Mouse (Mus musculus): ENCODE results near the gene Dhrs7c. TPM values are rescaled to one million over a fixed set of nuclear protein-coding genes. Genes with fewer than 3 reads are reported as not detected.

Dhrs7c gene
- polyA plus RNA-seq, 1 experiment from 2014 or later, result not detected

DNA sequence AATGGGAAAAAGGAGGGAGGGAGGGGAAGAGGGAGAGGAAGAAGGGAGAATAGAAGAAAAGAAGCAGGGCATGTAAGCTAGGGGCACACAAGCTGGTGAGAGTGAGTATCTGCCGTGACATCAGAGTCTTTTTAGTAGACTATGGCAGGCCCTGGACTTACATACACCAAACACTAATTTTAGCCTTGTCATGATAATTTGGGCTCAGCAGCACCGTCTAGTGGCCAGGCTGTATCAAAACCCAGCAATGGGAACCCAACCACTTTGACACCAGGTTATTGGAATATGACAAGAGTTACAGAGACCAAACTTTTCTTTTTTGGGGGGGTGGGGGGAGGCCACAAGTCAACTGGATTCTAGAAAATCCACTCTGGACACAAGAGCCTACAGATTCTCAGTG is 57.0 kb downstream of the Dhrs7c start:
- Histone ChIP-seq H3K27ac (no peak overlapping the region), H3K4me2 (no peak overlapping the region), H3K9ac (no peak overlapping the region), H3K36me3 (replicated peaks) (no peaks in the 10 kb centered on the region), H3K4me1 (no peaks in the 10 kb centered on the region), H3K4me3 (no peak overlapping the region), H3K9me3 (no peaks in the 10 kb centered on the region), H3K27me3 (replicated peaks) (no peaks in the 10 kb centered on the region)
- ATAC-seq (replicated peaks), result no peak
- 42% methylated on average over 2 of the region's 2 CpGs for WGBS

DNA sequence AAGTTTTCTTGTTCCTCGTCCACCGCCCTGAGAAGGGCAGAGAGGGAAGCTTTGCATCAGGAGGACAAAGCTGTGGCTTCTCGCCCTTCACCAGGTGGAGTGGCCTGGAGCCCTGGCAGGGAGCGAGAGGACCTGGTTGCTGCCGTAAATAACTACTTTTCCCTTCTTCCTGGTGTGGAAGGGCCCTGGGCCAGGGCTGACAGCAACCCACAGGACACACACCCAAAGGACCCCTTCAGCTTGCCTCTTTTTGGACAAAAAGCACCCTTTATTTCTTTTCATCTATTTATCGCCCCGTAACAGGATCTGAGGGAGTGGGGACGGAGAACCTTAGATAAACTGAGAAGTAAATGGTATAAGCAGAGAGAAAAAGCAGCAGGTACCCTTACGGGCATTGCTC is 60.5 kb downstream of the Dhrs7c start:
- Histone ChIP-seq H3K4me3 (no peak overlapping the region), H3K36me3 (replicated peaks) (no peaks in the 10 kb centered on the region), H3K27ac (no peak overlapping the region), H3K9ac (no peak overlapping the region), H3K9me3 (no peaks in the 10 kb centered on the region), H3K4me2 (no peak overlapping the region), H3K4me1 (0 out of 2 replicates have a peak, but pooled peaks cover 3% of the 10 kb centered on the region), H3K27me3 (replicated peaks) (no peaks in the 10 kb centered on the region)
- 88% methylated on average over 9 of the region's 9 CpGs for WGBS
- no peak for ATAC-seq (replicated peaks)

- Histone ChIP-seq H3K4me2 (no peak overlapping the region), H3K36me3 (replicated peaks) (no peaks in the 10 kb centered on the region), H3K9me3 (no peaks in the 10 kb centered on the region), H3K27ac (no peak overlapping the region), H3K4me3 (no peak overlapping the region), H3K4me1 (0 out of 2 replicates have a peak, but pooled peaks cover 3% of the 10 kb centered on the region), H3K9ac (no peak overlapping the region), H3K27me3 (replicated peaks) (no peaks in the 10 kb centered on the region)
- 51% methylated on average over 7 of the region's 7 CpGs for WGBS
- ATAC-seq (replicated peaks), result no peak
Measured at GRCm38 (mm10) chr11:67860743-67861398, 62.9 kb downstream of the Dhrs7c start.

- H3K9ac ChIP-seq, result no peak overlapping the region
- 12% methylated on average over 7 of the region's 7 CpGs for WGBS
- H3K36me3 ChIP-seq (replicated peaks), result no peaks in the 10 kb centered on the region
- no peak overlapping the region for H3K4me2 ChIP-seq
- no peak overlapping the region for H3K27ac ChIP-seq
- no peaks in the 10 kb centered on the region for H3K27me3 ChIP-seq (replicated peaks)
- no peak overlapping the region for H3K4me3 ChIP-seq
- H3K9me3 ChIP-seq, result no peaks in the 10 kb centered on the region
- H3K4me1 ChIP-seq, result 0 out of 2 replicates have a peak, but pooled peaks cover 3% of the 10 kb centered on the region
- no peak for ATAC-seq (replicated peaks)
Measured at GRCm38 (mm10) chr11:67861399-67861838, 63.4 kb downstream of the Dhrs7c start.

DNA sequence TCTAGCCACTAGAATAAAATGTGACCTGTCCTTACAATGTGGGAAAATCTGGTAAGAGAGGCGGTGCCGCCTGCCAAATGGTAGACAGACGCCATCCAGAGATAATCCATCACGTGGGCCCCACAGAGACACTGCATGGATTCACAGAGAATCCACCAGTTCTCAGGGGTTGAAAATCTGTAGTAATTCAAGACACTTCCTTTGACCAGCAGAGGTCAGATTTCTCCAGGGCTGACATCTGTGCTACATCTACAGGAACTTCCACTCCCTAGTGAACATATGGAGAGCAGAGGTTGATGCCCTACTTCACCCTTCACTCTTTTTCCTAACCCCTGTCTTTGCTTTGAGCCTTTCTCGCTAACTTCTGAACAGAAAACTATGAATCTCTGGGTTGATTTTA is 67.1 kb downstream of the Dhrs7c start:
- Histone ChIP-seq H3K9ac (no peak overlapping the region), H3K36me3 (replicated peaks) (no peaks in the 10 kb centered on the region), H3K27me3 (replicated peaks) (no peaks in the 10 kb centered on the region), H3K9me3 (no peaks in the 10 kb centered on the region), H3K4me1 (0 out of 2 replicates have a peak, but pooled peaks cover 3% of the 10 kb centered on the region), H3K4me2 (no peak overlapping the region), H3K27ac (no peak overlapping the region), H3K4me3 (no peak overlapping the region)
- no peak for ATAC-seq (replicated peaks)
- WGBS, result 74% methylated on average over 5 of the region's 5 CpGs

Other genes starting within 250 kb of the Dhrs7c start
- not detected in 2 replicates for gene Rcvrn, start 102.9 kb upstream of the Dhrs7c start, polyA plus RNA-seq (2015; fragmentation: Nextera tagmentation; extraction: Ambion mirVana)
- gene Glp2r, start 27.0 kb upstream of the Dhrs7c start, polyA plus RNA-seq (2015; fragmentation: Nextera tagmentation; extraction: Ambion mirVana), result 0.04 TPM in 2 replicates
- not detected in 2 replicates for gene Gsg1l2, start 23.6 kb upstream of the Dhrs7c start, polyA plus RNA-seq (2015; fragmentation: Nextera tagmentation; extraction: Ambion mirVana)
- gene Usp43, start 124.0 kb downstream of the Dhrs7c start, polyA plus RNA-seq (2015; fragmentation: Nextera tagmentation; extraction: Ambion mirVana), result 0.31 and 0.33 TPM in 2 replicates
- 5.0 and 5.1 TPM in 2 replicates for gene Cfap52, start 167.5 kb downstream of the Dhrs7c start, polyA plus RNA-seq (2015; fragmentation: Nextera tagmentation; extraction: Ambion mirVana)
- 59.5 and 60.8 TPM in 2 replicates for gene Stx8, start 168.0 kb downstream of the Dhrs7c start, polyA plus RNA-seq (2015; fragmentation: Nextera tagmentation; extraction: Ambion mirVana)

Data from midbrain, embryonic 15.5 days (tissue).